Mouse (Mus musculus): ENCODE measurements at regions not wholly inside any gene's neighbourhood (a gene's known extent, or its start where the extent isn't known, plus 50 kb on each side); places are given as distances from the start of the nearest gene placed in this dataset.
"Not testable (repeated sequence)": the region's sequence is repeated elsewhere in the genome, so short reads cannot be mapped to it uniquely, and the experiment has no call there.

GRCm38 (mm10) chr10:117472568-117472930 is 92.7 kb upstream of the Cpsf6 start:
- DNase-seq, result no peak

GRCm38 (mm10) chr10:117471818-117472567 is 92.2 kb upstream of the Cpsf6 start:
- no peak for DNase-seq

GRCm38 (mm10) chr10:117471036-117471817 is 91.4 kb upstream of the Cpsf6 start:
- peak in 1 of 2 experiments; percentile 47 for DNase-seq

GRCm38 (mm10) chr10:117470481-117470880 is 90.7 kb upstream of the Cpsf6 start:
- DNase-seq, result no peak

- no peak for DNase-seq
These were observed 89.8 kb upstream of the Cpsf6 start for GRCm38 (mm10) chr10:117469573-117470090.

GRCm38 (mm10) chr10:117468931-117469572 is 89.2 kb upstream of the Cpsf6 start:
- DNase-seq, result no peak

- DNase-seq, result no peak
These were observed 88.6 kb upstream of the Cpsf6 start for GRCm38 (mm10) chr10:117468381-117468780.

- DNase-seq, result no peak
These were observed 87.3 kb upstream of the Cpsf6 start for GRCm38 (mm10) chr10:117467161-117467560.

- DNase-seq, result no peak
These were observed 86.6 kb upstream of the Cpsf6 start for GRCm38 (mm10) chr10:117466391-117466790.

GRCm38 (mm10) chr10:117465671-117466250 is 85.9 kb upstream of the Cpsf6 start:
- DNase-seq, result no peak

GRCm38 (mm10) chr10:117465058-117465660 is 85.3 kb upstream of the Cpsf6 start:
- peak in 1 of 2 experiments; percentile 29 for DNase-seq

- DNase-seq, result not testable (repeated sequence)
These were observed 84.5 kb upstream of the Cpsf6 start for GRCm38 (mm10) chr10:117464331-117464730.

GRCm38 (mm10) chr10:117463636-117464035 is 83.8 kb upstream of the Cpsf6 start:
- DNase-seq, result no peak

GRCm38 (mm10) chr10:117462921-117463320 is 83.1 kb upstream of the Cpsf6 start:
- no peak for DNase-seq

- DNase-seq, result no peak
These were observed 82.1 kb upstream of the Cpsf6 start for GRCm38 (mm10) chr10:117461791-117462516.

- DNase-seq, result no peak
These were observed 81.4 kb upstream of the Cpsf6 start for GRCm38 (mm10) chr10:117461261-117461660.

GRCm38 (mm10) chr10:117460366-117460730 is 80.5 kb upstream of the Cpsf6 start:
- DNase-seq, result no peak

- no peak for DNase-seq
These were observed 80.0 kb upstream of the Cpsf6 start for GRCm38 (mm10) chr10:117459651-117460365.

GRCm38 (mm10) chr10:117459041-117459475 is 79.2 kb upstream of the Cpsf6 start:
- no peak for DNase-seq

- no peak for DNase-seq
These were observed 78.6 kb upstream of the Cpsf6 start for GRCm38 (mm10) chr10:117458271-117459040.

GRCm38 (mm10) chr10:117457701-117457950 is 77.8 kb upstream of the Cpsf6 start:
- no peak for DNase-seq

All from kidney, postnatal 36 days (tissue).